Mouse (Mus musculus) adrenal gland, postnatal 36 days (tissue): ENCODE measurements around the gene Trim3. TPM values are rescaled to one million over a fixed set of nuclear protein-coding genes. Genes with fewer than 3 reads are reported as not detected.

ENCODE experiments used
- DNase-seq, 2 experiments: peaks; one replicate each; pipeline ENCODE4 v3.0.0; 2021; ENCODE audit warnings: mixed read lengths in 1 of 2
- total RNA-seq, 2 experiments: library from RNA; stranded (reverse); gene quantifications; 2 replicates each; pipeline ENCODE4 v1.2.3; 2021

Gene Trim3
- total RNA-seq, 2 experiments from 2014 or later, result 24.6 to 30.9 TPM

- DNase-seq, result no peak
Measured at GRCm38 (mm10) chr7:105611767-105612166, 21.6 kb downstream of the Trim3 start.

GRCm38 (mm10) chr7:105608467-105608866, 24.9 kb downstream of the Trim3 start:
- DNase-seq, result no peak

- DNase-seq, result peak; percentile 77 to 83
Measured at GRCm38 (mm10) chr7:105602860-105603623, 30.3 kb downstream of the Trim3 start.

GRCm38 (mm10) chr7:105590097-105590496, 43.3 kb downstream of the Trim3 start:
- DNase-seq, result no peak

GRCm38 (mm10) chr7:105588325-105588912, 45.0 kb downstream of the Trim3 start:
- no peak for DNase-seq

GRCm38 (mm10) chr7:105581959-105582358, 51.4 kb downstream of the Trim3 start:
- no peak for DNase-seq

GRCm38 (mm10) chr7:105581094-105581703, 52.2 kb downstream of the Trim3 start, which contains the start of gene Apbb1:
TSS of gene Apbb1 (minus strand) at chr7:105581653.
- peak; percentile 70 to 84 for DNase-seq

- peak in 1 of 2 experiments; percentile 25 for DNase-seq
Measured at GRCm38 (mm10) chr7:105580627-105581089, 52.7 kb downstream of the Trim3 start.

GRCm38 (mm10) chr7:105578481-105578880, 54.9 kb downstream of the Trim3 start:
- DNase-seq, result no peak

- DNase-seq, result no peak
Measured at GRCm38 (mm10) chr7:105577377-105577871, 55.9 kb downstream of the Trim3 start.

- no peak for DNase-seq
Measured at GRCm38 (mm10) chr7:105576166-105576748, 57.1 kb downstream of the Trim3 start.

- no peak for DNase-seq
Measured at GRCm38 (mm10) chr7:105574537-105574936, 58.8 kb downstream of the Trim3 start.

- no peak for DNase-seq
Measured at GRCm38 (mm10) chr7:105572949-105573348, 60.4 kb downstream of the Trim3 start.

- no peak for DNase-seq
Measured at GRCm38 (mm10) chr7:105570756-105571155, 62.6 kb downstream of the Trim3 start.

GRCm38 (mm10) chr7:105569512-105570496, 63.6 kb downstream of the Trim3 start:
- no peak for DNase-seq

GRCm38 (mm10) chr7:105568988-105569471, 64.3 kb downstream of the Trim3 start:
- peak; percentile 17 to 25 for DNase-seq

- no peak for DNase-seq
Measured at GRCm38 (mm10) chr7:105568583-105568982, 64.8 kb downstream of the Trim3 start.

- no peak for DNase-seq
Measured at GRCm38 (mm10) chr7:105565071-105565836, 68.1 kb downstream of the Trim3 start.

- no peak for DNase-seq
Measured at GRCm38 (mm10) chr7:105563367-105563766, 70.0 kb downstream of the Trim3 start.

- DNase-seq, result no peak
Measured at GRCm38 (mm10) chr7:105562317-105562716, 71.1 kb downstream of the Trim3 start.
